Mouse (Mus musculus) cerebellum, adult 9-10 months (tissue): ENCODE measurements around the gene Inafm1.
"Not testable (repeated sequence)": the region's sequence is repeated elsewhere in the genome, so short reads cannot be mapped to it uniquely, and the experiment has no call there.

Experiments used
- DNase-seq: peaks from one replicate; pipeline ENCODE4 v3.0.0; 2022

Gene Inafm1

GRCm38 (mm10) chr7:16273081-16273765 lies at the start of gene Inafm1:
Gene Inafm1, minus strand, starts transcription at chr7:16273617.
- peak; percentile 90 for DNase-seq

DNA sequence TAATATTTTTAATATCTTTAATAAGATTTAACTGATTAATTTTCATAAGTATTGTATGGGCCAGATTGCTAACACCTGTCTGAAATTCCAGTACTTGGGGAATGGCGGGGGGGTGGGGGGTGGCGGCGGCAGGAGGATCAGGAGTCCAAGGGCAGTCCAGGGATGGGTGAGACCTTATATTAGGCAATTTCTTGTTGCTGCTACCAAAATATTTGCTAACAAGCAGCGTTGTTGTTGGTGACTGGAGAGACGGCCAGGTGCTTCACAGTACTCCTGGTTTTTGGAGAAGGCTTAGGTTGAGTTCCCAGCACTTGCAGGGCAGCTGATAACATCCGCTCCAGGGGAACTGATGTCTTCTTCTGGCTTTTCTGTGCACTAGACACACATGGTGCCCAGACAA lies 47.1 kb upstream of the Inafm1 start:
- no peak for DNase-seq

GRCm38 (mm10) chr7:16319216-16319615 lies 45.8 kb upstream of the Inafm1 start:
- DNase-seq: no peak

GRCm38 (mm10) chr7:16317094-16317493 lies 43.7 kb upstream of the Inafm1 start:
- DNase-seq: peak; percentile 26

- DNase-seq: peak; percentile 41
Measured at GRCm38 (mm10) chr7:16315222-16315759, 41.9 kb upstream of the Inafm1 start.

- DNase-seq: peak; percentile 59
Measured at GRCm38 (mm10) chr7:16314221-16314775, 40.9 kb upstream of the Inafm1 start.

- peak; percentile 78 for DNase-seq
Measured at GRCm38 (mm10) chr7:16313481-16314220, 40.2 kb upstream of the Inafm1 start.

DNA sequence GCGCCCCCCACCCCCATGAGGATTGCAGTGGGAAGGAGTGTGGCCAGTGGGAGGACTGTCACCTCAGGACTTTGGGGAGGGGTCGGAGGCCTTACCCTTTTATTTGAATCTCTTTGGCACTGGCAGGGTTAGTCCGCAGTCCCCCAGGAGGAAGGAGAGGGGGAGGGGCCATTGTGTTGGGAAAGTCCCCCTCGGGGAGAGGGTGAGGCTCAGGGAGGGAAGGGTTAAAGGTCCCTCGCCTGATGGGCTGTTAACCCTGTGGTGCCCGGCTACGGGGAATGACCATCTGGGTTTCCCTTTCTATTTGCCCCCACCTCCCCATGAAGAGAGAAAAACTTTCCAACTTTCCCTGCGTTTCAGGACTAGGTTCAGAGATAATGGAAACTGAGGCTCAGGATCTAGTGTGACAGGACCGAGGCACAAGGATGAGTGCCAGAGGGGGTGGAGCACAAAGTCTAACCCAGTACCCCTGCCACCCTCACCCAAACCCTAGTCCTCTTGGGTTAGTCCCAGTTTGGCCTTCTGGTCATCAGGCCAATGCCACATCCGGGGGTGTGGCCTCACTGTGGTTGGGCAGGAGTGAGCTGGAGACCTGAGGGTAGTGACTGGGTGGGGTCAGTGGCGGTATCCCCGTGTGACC lies 39.4 kb upstream of the Inafm1 start:
- peak; percentile 72 for DNase-seq

- peak; percentile 63 for DNase-seq
Measured at GRCm38 (mm10) chr7:16312011-16312671, 38.7 kb upstream of the Inafm1 start.

GRCm38 (mm10) chr7:16311453-16312004 lies 38.1 kb upstream of the Inafm1 start:
- peak; percentile 66 for DNase-seq

- peak; percentile 72 for DNase-seq
Measured at GRCm38 (mm10) chr7:16310521-16311452, 37.4 kb upstream of the Inafm1 start.

DNA sequence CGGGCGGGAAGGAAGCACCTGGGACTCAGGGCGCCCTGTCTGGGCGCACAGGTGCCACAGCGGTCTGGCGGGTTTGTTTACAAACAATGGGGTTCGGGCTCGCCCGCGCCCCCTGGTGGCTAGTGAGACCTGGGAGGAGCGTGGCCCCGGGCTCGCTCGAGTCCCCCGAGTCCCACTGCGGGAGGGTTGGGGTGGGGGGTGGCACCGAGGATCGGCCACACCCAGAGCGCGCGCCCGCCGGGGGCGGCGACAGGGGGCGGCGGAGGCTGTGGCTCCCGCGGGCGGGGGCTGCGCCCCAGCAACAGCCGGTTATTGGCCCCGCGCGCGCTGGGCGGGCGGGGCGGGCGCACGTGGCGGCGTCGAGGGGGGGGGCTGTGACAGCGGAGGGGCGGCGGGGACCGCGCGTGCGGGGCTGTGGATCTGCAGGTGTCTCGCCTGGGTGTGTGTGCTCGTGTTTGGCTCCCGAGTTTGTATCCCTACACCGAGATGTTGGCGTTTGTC lies 36.7 kb upstream of the Inafm1 start:
- DNase-seq: peak; percentile 88

- DNase-seq: peak; percentile 89
Measured at GRCm38 (mm10) chr7:16309318-16310019, 36.1 kb upstream of the Inafm1 start.

- peak; percentile 61 for DNase-seq
Measured at GRCm38 (mm10) chr7:16308555-16309317, 35.3 kb upstream of the Inafm1 start.

DNA sequence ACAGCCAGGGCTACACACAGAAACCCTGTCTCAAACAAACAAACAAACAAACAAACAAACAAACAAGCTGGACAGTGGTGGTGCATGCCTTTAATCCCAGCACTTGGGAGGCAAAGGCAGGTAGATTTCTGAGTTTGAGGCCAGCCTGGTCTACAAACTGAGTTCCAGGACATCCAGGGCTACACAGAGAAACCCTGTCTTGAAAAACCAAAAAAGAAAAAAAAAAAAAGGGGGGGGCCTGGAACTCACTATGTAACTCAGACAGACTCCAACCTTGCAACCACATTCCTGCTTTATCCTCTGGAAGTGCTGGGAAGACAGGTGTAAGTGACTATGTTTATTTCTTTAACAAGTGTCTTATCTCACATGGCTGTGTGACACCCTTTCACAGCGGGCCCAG lies 34.7 kb upstream of the Inafm1 start, which contains the start of gene Bbc3:
Gene Bbc3, plus strand, starts transcription at position 301 of the 400 bp plus-strand sequence.
- not testable (repeated sequence) for DNase-seq

DNA sequence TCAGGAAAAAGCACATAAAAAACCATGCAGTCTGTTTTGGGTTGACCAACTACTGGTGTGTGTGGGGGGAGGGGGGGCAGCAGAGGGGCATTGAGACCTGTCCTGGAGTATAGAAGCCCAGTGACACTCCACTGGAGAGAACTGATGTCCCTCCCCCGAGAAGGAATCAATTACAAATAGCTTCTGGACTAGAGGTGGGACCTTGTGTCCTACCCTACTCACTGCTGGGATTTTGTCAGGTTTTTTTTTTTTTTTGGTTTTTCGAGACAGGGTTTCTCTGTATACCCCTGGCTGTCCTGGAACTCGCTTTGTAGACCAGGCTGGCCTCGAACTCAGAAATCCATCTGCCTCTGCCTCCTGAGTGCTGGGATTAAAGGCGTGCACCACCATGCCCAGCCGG lies 33.7 kb upstream of the Inafm1 start:
- not testable (repeated sequence) for DNase-seq

DNA sequence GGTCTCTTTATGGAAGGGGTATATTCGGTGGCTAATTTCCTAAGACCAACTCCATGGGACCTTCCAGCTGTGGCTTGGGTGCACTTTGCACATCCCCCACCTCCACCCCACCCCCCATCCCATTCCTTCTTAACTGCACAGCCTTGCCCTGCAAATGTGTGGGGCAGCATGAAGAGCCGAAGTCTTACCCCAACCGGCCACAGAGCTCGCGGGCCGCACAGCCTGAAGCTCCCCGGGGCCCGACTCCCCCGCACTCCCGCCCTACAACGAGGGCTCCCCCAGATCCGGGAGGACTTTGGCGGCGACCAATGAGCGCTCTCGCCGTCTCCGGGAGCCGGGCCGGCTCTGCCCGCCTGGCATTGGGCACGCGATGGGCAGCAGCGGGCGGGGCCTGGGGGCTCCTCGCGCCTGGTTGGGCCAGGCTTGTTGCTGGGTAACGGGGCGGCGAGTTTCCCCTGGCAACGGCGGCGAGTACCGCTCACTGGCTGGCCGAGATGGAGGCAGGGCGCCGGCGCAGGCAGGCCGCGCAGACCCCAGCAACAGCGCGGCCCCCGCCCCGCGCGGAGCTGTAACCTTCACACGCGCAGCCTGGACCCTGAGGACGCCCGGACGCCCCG lies 26.1 kb upstream of the Inafm1 start:
- peak; percentile 94 for DNase-seq

GRCm38 (mm10) chr7:16298927-16299326 lies 25.5 kb upstream of the Inafm1 start:
- DNase-seq: peak; percentile 62

DNA sequence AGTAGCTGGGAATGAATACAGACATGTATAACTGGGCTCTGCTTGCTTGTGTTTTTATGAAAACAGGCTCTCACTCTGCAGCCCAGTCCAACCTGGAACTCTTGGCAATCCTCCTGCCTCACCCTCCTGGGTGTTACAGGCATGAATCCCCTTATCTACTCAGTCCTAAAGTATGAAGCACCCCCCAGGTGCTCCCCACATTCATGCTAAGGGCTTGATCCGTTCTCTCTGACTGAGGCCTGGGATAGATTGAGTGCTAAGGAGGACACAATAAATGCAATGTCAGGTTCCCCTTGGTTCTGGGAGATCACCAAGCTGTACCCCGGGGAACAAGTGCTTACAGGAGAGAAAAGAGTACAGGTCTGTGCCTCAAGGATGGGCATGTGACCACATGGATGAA lies 24.2 kb upstream of the Inafm1 start:
- no peak for DNase-seq
